Mouse (Mus musculus) liver, adult 2 months (tissue): ENCODE measurements at regions not wholly inside any gene's neighbourhood (a gene's known extent, or its start where the extent isn't known, plus 50 kb on each side); places are given as distances from the start of the nearest gene placed in this dataset.

Experiments
- DNase-seq: peaks from one replicate; pipeline ENCODE4 v3.0.0-alpha.2; 2011; ENCODE audit warnings: low read depth, low spot score; ENCODE audit errors: extremely low read depth
- H3K27ac ChIP-seq: fragments of 200-500 bp; replicated peaks from 2 replicates; pipeline ENCODE4 v1.5.1; 2012; ENCODE audit warnings: low read depth, mild to moderate bottlenecking, control low read depth, inconsistent platforms, low read length; ENCODE audit not compliant: insufficient read depth
- H3K27me3 ChIP-seq: fragments of 200-500 bp; 2 replicates; pipeline ENCODE4 v1.6.1; 2012; ENCODE audit warnings: mild to moderate bottlenecking, moderate library complexity, low read length, inconsistent platforms; ENCODE audit not compliant: control insufficient read depth, insufficient read depth
- H3K36me3 ChIP-seq: fragments of 200-500 bp; 2 replicates; pipeline ENCODE4 v1.6.1; 2012; ENCODE audit warnings: low read length, inconsistent platforms; ENCODE audit not compliant: control insufficient read depth, insufficient read depth
- H3K4me1 ChIP-seq: fragments of 200-500 bp; 2 replicates; pipeline ENCODE4 v1.6.1; 2011; ENCODE audit warnings: low read length; ENCODE audit not compliant: control insufficient read depth, insufficient read depth
- H3K4me3 ChIP-seq: fragments of 200-500 bp; 2 replicates; pipeline ENCODE4 v1.5.1; 2011; ENCODE audit warnings: low read depth, mild to moderate bottlenecking, control low read depth, low read length, moderate library complexity; ENCODE audit not compliant: insufficient read depth
- H3K79me2 ChIP-seq: fragments of 200-500 bp; 2 replicates; pipeline ENCODE4 v1.6.1; 2012; ENCODE audit warnings: inconsistent platforms, mild to moderate bottlenecking, low read length, moderate library complexity; ENCODE audit not compliant: control insufficient read depth, insufficient read depth
- H3K9ac ChIP-seq: fragments of 200-500 bp; 2 replicates; pipeline ENCODE4 v1.6.1; 2012; ENCODE audit warnings: low read depth, mild to moderate bottlenecking, control low read depth, inconsistent platforms, low read length
- CTCF ChIP-seq: fragments of 200-500 bp; IDR thresholded peaks from 2 replicates; pipeline ENCODE4 v1.5.1; 2011; ENCODE audit warnings: low read depth, low read length, control low read depth
- POLR2A ChIP-seq: fragments of 200-500 bp; IDR thresholded peaks from 2 replicates; pipeline ENCODE4 v1.6.1; 2011; ENCODE audit warnings: low read length, control low read depth; ENCODE audit not compliant: insufficient read depth; ENCODE audit errors: extremely low read depth
- WGBS: fragments of 180-500 bp; shearing (Covaris S2); methylation state at CpG from one replicate; pipeline ENCODE4 v1.1.7; 2018; 5-methylcytosine and 5-hydroxymethylcytosine counted together

DNA sequence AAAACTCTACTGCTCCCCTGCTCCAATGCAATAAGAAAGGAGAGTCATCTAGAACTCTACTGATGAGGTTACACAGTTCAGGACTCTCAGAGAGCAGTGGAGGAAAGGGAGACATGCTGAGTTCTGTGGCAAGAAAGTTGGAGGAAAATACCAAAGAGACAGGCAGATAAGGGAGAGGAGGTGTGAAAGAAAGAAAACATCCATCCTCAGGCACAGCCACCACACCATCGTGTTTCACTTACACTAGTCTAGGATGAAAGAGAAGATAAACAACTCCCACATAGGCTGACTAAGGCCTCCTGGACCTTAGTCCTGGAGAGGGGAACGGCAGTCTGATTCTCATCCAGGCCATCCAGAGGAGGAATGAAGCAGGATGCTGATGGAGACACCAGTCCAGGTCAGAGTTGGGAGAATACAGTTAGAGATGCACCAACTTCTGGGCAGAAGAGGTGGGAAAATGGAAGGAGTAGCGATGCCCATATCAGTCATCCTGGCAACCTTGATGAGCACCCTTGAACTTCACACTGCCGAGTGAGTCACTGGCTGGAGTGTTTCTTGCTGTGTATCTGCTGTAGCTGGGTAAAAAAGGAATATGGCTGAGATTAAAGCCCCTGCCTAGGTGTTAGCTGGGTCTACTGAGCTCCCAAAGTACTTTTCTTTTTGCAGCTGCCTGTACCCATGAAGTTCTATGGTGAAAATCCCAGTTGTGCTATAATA, 91.9 kb downstream of the Rdh14 start:
- Histone ChIP-seq H3K79me2 (no peaks in the 10 kb centered on the region), H3K27me3 (no peaks in the 10 kb centered on the region), H3K27ac (no peak overlapping the region), H3K36me3 (no peaks in the 10 kb centered on the region), H3K4me1 (no peaks in the 10 kb centered on the region), H3K9ac (no peak overlapping the region), H3K4me3 (no peak overlapping the region)
- 80% methylated on average over 4 of the region's 4 CpGs for WGBS
- no peak for DNase-seq
- TF ChIP-seq POLR2A = no peak
- no peak for TF ChIP-seq CTCF

DNA sequence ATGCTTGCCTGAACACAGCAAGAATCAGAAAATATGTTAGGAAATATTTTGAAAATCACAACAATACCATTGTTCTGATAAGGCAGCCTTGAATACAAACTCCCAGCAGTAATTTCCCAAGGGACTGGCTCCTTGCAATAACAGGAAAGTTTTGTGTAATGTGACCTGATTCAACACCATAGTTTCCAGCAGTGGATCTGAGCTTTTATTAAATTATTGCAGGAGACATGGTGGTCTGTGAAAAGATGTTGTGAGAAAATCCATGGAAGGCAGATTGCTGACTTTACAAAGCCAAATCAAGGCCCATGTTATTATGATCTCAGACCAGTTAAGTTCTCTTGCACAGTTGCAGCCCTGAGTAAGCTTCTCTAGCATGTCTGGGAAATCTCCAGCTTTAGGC, 116.1 kb downstream of the Rdh14 start:
- Histone ChIP-seq H3K4me1 (no peaks in the 10 kb centered on the region), H3K27me3 (no peaks in the 10 kb centered on the region), H3K9ac (no peak overlapping the region), H3K27ac (no peak overlapping the region), H3K4me3 (no peak overlapping the region), H3K36me3 (no peaks in the 10 kb centered on the region), H3K79me2 (no peaks in the 10 kb centered on the region)
- DNase-seq = no peak
- no peak for TF ChIP-seq POLR2A
- no peak for TF ChIP-seq CTCF

DNA sequence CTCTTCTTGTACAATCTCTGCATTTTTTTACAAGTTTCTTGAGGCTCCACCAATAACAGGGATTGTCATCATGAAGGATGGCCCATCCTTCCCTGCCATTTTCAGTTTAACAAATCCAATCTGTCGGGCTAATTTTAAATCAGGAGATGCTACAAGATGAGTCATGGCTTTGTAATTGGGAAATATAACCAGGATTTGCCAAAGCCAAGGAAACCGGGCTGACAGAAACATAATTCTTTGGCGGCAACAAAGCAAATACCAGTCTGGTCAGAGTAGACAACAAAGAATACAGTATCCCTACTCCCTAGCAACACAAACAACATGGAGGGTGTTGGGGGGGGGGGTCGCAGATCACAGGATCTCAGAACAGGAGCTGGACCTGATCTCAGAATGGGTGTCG, 123.0 kb downstream of the Rdh14 start:
- Histone ChIP-seq H3K4me1 (no peaks in the 10 kb centered on the region), H3K4me3 (no peak overlapping the region), H3K9ac (no peak overlapping the region), H3K27ac (no peak overlapping the region), H3K27me3 (no peaks in the 10 kb centered on the region), H3K36me3 (no peaks in the 10 kb centered on the region), H3K79me2 (no peaks in the 10 kb centered on the region)
- TF ChIP-seq POLR2A = no peak
- TF ChIP-seq CTCF = no peak
- WGBS = 82% methylated on average over 5 of the region's 5 CpGs
- DNase-seq = no peak

DNA sequence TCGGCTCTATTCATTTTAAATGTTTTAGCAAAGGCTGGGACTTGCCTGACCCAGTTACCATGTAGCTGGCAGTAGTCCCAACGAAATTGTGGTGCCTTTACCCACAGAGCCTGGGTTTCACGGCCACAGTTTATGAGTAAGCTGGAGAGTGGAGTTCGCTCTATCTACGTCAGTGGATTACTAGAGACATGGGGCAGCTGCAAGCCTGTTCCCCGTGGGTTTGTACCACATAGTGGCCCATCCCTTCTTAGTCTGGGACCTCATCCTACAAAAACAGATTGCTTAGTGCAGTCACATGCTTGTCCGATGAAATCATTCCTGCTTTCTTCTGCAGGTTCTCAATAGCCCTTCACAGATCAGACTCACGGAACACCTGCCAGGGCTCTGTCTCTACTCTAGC, 123.7 kb downstream of the Rdh14 start:
- H3K27me3 ChIP-seq = no peaks in the 10 kb centered on the region
- no peaks in the 10 kb centered on the region for H3K36me3 ChIP-seq
- H3K4me1 ChIP-seq = no peaks in the 10 kb centered on the region
- WGBS = 87% methylated on average over 8 of the region's 8 CpGs
- no peak for DNase-seq
- H3K9ac ChIP-seq = no peak overlapping the region
- H3K79me2 ChIP-seq = no peaks in the 10 kb centered on the region
- no peak for TF ChIP-seq CTCF
- no peak for TF ChIP-seq POLR2A
- no peak overlapping the region for H3K27ac ChIP-seq
- H3K4me3 ChIP-seq = no peak overlapping the region

DNA sequence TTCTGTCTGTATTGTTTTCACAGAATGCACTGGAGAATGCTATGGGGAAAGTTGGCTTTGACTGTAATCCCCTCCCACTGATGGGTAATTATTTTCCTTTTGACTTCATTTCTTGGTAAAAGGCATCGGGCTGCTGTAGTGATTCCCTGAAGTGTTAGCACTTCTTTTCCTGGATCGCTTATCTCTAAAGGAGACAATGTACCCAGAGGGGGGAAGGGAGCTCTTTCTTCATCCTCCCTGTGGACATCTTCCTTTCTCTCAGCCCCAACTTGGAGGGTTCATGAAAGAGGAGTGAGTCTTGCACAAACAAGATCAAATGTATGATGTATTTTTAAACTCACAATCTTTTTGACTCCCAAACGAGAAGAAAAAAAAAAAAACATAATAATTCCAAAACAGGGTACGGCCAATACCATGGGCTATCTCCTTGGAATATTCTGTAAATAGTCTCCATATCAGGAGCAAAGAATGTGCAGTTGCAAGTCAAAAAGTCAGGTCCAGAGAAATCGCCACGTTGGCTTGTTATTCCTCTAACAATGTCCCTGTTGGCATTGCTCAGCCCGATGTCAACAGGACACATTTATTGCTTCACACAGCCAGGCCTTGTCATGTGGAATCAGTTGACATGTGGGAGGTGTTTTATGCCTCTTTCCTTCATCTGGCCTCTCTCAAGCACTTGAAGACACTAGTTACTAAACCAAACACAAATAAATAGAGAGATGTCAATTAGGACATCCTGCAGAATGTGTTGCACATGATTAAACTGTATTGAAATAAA, 134.1 kb downstream of the Rdh14 start:
- 47% methylated on average over 7 of the region's 7 CpGs for WGBS
- Histone ChIP-seq H3K9ac (no peak overlapping the region), H3K36me3 (no peaks in the 10 kb centered on the region), H3K27ac (no peak overlapping the region), H3K79me2 (no peaks in the 10 kb centered on the region), H3K27me3 (no peaks in the 10 kb centered on the region), H3K4me1 (no peaks in the 10 kb centered on the region), H3K4me3 (no peak overlapping the region)
- no peak for DNase-seq
- TF ChIP-seq POLR2A = no peak
- TF ChIP-seq CTCF = no peak

DNA sequence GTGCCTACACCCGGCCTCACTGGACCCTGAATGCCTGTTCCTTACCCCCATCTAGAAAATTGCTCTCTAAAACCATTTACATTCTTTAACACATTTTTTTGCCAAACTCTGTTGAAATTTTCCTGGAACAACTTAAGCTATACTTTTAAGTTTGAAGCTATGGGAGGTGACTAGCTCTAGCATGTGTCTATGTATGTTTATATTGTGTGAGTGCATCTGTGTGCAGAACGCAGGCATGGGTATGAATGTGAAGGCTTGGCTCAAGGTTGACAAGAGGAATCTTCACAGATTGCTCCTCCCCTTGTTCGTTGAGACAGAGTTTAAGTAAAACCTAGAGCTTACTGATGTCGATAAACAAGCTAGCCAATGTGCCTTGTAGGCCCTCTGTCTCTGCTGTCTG, 135.4 kb downstream of the Rdh14 start:
- 85% methylated on average over 4 of the region's 4 CpGs for WGBS
- no peak for DNase-seq
- Histone ChIP-seq H3K79me2 (no peaks in the 10 kb centered on the region), H3K4me1 (no peaks in the 10 kb centered on the region), H3K36me3 (no peaks in the 10 kb centered on the region), H3K9ac (no peak overlapping the region), H3K4me3 (no peak overlapping the region), H3K27ac (no peak overlapping the region), H3K27me3 (no peaks in the 10 kb centered on the region)
- TF ChIP-seq CTCF (no peak), POLR2A (no peak)
